Mouse (Mus musculus) gastrocnemius, adult 8-10 months (tissue): Measurements from ENCODE around the gene Gm20521. TPM values are rescaled to one million over a fixed set of nuclear protein-coding genes. Genes with fewer than 3 reads are reported as not detected.

Experiments used
- DNase-seq, 2 experiments: peaks; one replicate each; pipeline ENCODE4 v3.0.0; 2022; ENCODE audit warnings: low spot score in 2 of 2
- total RNA-seq, 4 experiments: library from RNA; stranded (reverse); gene quantifications; 2 replicates each; pipeline ENCODE4 v1.2.4; 2022

The Gm20521 gene
- total RNA-seq, 4 experiments from 2014 or later = 0.83 to 7.4 (median 3.1) TPM

- no peak for DNase-seq
Measured at GRCm38 (mm10) chr14:54892200-54892599, 9.0 kb downstream of the Gm20521 start, which contains the start of gene Pabpn1. TSS of gene Pabpn1 (plus strand) at chr14:54892500.

DNA sequence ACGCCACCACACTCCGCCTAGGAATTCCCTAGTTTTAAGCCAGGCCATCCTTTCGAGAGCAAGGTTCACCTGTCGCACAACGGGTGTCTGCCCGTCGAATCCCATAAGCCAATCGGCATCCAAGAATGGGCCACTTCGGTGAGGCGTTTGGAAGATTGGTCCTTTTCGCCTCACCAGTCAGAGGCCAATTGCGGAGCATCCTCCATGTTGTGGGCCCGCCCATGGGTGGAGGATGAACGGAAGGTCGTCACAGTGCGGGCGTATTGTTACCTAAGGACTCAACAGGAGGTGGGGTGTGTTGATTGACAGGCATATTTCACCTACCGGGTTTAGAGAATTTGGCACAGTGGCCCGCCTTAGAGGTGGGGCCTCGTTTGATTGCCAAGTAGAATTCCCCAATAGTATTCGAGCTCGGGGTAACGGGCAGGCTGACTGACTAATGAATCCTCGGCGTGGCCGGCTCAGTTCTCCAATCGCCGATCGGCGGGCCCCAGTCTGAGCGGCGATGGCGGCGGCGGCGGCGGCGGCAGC, 10.5 kb downstream of the Gm20521 start:
- peak; percentile 97 to 98 for DNase-seq

DNA sequence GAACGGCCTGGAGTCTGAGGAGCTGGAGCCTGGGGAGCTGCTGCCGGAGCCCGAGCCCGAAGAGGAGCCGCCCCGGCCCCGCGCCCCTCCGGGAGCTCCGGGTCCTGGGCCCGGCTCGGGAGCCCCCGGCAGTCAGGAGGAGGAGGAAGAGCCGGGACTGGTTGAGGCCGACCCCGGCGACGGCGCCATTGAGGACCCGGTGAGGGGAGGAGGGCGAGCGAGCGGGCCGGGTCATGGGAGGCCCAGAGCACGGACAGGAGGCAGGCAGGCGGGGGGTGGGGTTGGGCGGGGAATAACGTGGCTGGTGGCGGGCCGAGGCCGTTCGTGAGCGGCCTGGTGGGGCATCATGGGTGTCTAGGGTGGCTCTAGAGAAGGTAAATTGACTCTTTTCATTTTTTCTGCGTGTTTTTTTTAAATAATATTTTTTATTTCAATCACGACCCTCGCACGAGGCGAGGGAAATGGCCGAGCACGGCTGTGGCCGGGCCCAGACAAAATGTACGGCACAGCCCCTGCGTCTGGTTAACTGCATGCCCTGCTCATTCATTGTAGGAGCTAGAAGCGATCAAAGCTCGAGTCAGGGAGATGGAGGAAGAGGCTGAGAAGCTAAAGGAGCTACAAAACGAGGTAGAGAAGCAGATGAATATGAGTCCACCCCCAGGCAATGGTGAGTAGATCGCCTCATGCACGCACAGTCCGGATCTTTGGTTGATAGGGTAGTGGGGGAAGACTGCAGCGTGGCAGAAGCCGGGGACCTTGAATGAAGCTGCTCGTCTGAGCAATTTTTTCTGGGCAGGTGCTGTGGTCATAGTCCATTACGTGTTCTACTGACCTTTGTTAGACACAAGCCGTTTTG, 11.3 kb downstream of the Gm20521 start:
- DNase-seq = peak; percentile 48

DNA sequence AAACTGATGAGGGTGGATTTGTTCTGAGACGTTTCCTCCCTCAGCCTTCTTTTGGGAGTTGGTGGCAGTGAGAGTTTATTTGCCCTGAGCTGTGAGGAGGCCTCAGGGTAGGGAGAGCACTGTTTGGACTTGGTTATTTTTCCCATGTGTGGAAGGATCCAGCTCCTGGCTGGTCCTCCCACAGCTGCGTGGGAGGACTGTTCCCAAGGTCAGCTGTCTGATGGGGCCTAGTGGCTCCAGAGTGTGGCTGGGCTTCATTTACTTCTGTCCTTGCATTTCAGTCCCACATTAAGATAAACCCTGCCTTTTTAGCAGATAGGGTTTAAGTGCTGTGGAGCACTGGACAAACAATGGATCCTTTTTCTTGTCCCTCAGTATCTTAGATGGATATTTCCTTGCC, 14.2 kb downstream of the Gm20521 start:
- no peak for DNase-seq

DNA sequence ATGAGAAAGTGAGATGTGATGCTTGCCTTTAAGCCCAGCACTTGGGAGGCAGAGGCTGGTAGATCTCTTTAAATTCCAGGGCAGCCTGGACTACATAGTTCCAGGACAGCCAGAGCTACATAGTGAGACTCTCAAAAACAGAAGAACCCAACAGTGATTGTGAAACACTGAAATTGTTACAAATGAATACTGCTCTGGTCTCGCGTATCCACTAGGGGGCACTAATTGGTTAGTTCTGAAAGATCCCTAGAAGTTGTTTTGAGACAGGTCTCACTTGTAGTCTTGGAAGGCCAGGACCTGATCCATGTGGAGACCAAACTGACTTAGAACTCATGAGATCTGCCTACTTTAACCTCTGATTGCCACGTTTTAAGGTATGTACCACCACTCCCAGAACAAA, 17.1 kb downstream of the Gm20521 start:
- DNase-seq = peak in 1 of 2 experiments; percentile 39

DNA sequence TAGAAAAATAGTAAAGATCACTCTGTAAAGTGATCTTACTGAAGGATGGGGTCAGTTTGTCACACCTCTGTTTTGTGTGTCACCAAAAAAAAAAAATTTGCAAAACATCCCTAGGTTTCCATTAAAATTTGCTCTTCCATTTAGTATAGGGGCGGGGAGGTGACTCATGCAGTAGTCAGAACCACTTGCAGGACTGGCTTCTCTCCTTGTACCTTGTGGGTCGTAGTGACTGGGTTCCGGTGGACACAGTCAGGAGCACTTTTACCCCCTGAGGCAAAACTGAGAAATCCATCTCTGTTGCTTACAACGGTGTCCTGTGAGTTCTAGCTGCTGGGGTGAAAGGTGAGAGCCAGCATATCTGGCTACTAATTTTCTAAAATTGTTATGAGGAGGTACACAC, 20.4 kb downstream of the Gm20521 start:
- DNase-seq = no peak

DNA sequence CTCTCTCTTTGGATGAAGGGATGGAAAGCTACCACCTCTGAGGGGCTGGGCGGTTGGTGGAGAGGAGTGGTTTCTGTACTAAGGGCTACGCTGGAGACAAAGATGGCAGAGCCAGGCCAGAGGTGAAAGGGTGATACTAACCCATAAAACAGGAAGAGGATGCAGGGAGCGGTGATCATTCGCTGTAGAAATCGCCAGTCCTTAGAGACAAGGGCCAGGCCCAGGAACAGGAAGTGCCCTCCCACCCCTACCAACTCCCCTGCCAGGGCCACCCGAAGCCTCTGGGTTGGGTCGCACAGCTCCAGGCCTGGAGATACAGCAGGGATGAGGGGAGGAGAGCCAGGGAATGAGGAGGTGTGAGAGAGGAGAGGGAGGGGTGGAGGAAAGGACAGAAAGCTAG, 25.4 kb downstream of the Gm20521 start:
- DNase-seq = no peak

DNA sequence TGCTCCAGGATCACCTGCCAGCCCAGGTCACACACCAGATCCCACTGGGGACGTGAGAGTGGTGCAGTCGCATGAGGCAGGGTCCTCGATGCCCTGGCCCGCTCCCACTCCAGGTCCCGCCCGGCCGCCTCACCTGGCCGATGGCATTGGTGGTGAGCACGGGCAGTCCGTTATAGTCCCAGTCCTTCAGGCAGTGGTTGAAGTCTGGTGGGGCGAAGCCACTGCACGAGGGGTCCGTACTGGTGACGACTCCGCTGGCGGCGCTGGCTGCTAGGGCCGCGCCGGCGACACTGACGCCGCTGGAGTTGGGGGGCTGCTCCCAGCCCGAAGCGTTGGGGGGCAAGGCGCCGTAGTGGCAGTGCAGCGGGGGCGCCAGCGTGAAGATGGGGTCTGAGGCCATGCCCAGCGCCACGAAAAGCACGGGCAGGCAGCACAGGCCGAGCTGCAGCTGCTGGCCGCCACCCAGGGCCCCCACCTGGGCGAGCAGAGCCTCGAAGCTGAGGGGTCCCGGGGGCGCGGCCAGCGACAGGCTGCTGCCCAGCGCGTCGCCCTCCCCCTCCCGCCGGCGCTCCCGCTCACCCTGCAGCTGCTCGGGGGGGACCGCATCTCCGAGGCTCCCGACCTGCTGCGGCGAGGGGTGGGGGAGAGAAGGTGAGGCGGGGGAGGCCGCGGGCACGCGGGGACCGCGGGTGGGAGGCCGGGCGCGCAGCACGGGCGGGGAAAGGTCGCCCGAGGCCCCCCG, 29.0 kb downstream of the Gm20521 start:
- no peak for DNase-seq

DNA sequence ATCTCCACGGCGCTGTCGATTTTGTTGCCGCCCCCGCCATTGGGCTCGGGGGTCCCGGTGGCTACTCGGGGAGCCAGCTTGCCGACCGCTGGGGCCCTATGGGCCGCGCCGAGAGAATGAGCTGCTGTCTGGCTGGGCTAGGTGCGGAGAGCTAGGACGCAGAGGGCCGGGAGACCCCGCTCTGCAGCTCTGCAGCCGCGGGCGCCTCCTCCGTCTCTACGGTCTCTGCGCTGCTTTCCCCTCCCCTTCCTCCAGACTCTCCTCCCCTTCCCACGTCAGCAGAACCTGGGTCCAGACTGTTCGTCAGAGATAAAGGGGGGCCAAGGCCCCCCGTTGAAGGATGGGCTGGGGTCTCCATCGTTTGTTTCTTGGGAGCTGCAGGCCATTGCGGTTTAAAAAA, 29.6 kb downstream of the Gm20521 start, which contains the start of gene Slc22a17:
Slc22a17 (minus strand) TSS at position 247 of the 400 bp plus-strand sequence.
- peak in 1 of 2 experiments; percentile 28 for DNase-seq

DNA sequence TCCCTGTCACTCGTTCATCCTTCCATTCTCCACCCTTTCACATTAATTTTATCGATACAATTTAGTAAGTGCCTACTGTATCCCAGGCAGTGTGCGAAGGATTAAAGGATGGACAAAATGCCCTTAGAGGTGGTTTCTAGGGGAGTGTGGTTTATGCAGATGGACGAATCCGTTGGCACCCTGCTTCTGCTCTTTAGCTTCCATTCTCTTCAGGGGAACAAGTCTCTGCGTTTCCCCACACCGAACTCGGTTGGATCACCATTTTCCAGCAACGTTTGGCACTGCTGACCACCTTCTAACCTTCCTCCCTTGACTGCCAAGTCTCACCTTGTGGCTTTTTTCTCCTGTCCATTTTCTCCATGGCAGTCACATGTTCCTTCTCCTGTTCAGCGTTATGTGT, 30.1 kb downstream of the Gm20521 start:
- no peak for DNase-seq

DNA sequence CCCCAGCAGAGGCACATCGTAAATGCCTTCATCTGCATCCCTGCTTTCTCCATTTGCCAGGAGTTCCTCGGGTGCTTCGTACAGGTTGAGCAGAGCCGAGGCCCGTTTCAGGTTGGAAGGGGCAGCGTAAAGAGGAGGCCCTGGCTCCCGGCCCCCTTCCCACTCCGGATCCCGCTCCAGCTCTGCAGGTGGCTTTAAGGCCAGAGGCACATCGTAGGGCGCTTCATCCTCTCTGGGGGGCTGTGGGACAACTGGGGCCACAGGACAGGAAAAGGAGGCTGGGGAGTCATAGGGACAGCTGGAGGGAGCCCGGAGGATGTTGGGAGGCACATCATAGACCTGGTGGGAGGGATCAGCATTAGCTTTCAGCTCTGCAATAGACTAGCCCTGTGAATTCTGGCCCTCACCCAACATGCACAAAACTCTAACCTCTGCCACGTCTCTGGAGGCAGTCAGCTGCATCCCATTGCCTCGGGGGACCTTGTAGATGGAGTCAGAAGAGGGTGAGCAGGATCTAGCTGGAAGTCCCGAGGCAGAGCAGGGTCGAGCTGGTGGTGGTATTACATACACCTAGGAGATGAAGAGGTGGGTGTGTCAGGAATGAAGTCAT, 36.9 kb downstream of the Gm20521 start:
- no peak for DNase-seq

DNA sequence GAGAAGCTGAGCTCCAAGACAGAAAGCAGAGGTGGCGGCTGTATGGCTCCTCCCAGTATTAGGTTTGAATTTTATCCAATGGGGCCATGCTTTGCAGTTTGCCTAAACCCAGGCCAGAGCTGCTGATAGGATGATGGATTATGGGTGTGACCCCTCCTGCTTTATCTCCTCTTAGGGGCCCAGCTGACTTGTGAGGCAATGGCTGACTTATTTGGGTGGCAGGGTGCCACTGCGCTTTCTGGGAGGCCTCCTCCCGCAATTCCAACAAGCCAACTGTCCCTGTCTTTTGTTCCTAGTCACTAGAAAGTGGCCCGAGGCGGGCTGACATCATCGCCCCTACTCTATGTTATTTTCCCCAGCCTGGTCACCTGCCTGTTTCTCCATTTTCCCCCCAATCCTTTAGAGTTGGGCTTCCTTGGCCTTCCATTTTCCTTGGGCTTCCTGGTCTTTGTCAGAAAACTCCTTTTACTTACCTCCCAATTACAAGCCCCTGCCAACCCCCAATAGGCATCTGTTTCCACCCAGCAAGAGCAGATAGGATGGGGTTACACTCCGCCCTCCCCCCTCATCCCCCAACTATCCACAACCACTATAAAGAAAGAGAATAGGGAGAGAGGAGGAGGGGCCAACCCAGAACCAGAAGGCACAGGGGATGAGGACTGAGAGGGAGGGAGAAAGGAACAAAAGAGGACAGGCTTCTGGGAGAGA, 41.6 kb downstream of the Gm20521 start:
- peak; percentile 32 to 44 for DNase-seq

DNA sequence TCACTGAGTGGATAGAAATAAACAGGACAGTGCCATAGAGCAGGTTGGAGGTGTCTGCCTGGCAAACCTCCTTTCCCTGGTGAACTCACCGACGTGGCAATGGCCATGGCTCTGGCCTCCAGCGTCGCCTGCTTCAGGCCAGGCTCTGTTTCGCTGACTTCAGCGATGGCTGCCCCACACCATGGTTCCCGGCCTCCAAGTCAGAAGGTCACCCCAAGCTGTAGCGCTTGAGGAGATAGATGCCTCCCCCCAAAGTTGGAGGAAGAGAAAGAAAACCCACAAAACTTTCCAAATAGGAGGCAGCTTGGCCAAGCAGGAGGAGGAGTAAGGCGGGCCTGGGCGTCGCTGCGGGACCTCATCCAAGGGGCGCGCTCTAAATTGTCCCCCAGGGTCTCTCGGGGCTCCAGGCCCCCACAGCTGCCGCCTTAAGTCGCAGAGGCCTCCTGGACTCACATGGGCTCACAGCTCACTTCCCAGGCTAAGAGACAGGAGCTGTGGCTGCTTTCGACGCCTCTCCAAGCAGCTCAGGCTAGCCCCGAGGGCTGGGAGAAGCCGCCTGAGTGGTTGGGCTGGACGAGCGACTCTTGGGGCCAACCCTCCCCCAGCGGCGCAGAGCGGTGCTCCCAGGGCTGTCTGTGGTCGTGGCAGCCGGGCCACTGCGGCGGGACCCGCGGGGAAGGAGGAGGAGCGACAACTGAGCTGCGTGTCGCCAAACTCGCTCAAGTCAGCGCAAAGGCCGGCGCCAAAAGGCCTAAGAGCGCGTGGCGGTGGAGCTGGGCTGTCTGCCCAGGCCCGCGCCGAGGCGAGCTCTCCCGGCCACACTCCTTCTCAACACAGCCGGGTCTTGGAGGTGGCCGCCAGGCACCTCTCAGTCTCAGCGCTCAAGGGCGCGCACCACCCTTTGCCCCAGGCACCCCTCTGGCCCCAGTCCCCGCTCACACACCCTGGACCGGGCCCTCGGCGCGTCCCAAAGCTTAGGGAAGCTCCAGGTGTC, 42.4 kb downstream of the Gm20521 start, which contains the start of gene Efs:
Efs (minus strand) TSS at position 778 of the 994 bp plus-strand sequence.
- peak; percentile 42 to 58 for DNase-seq

GRCm38 (mm10) chr14:54926401-54927158, 43.3 kb downstream of the Gm20521 start:
- peak; percentile 16 to 36 for DNase-seq

DNA sequence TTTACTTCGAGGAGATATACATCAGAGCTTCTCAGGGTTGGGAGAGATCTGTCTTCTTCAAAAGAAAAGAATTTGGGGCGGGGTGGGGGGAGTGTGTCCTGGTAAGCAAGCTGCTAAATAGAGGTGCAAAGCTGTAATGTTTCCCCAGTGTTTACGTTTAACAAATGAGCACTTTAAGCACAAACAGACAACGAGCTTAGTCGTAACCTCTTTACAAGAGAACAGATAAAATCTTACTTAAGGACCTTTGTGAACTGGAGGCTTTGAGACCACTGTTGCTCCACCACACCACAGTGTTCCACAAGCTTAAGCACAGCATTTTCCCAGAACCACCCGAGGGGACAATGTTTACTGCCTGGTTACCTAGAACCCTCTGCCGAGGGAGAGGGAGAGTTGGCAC, 44.1 kb downstream of the Gm20521 start:
- no peak for DNase-seq

GRCm38 (mm10) chr14:54929801-54930200, 46.6 kb downstream of the Gm20521 start:
- DNase-seq = no peak

- DNase-seq = no peak
Measured at GRCm38 (mm10) chr14:54930431-54930830, 47.2 kb downstream of the Gm20521 start.

DNA sequence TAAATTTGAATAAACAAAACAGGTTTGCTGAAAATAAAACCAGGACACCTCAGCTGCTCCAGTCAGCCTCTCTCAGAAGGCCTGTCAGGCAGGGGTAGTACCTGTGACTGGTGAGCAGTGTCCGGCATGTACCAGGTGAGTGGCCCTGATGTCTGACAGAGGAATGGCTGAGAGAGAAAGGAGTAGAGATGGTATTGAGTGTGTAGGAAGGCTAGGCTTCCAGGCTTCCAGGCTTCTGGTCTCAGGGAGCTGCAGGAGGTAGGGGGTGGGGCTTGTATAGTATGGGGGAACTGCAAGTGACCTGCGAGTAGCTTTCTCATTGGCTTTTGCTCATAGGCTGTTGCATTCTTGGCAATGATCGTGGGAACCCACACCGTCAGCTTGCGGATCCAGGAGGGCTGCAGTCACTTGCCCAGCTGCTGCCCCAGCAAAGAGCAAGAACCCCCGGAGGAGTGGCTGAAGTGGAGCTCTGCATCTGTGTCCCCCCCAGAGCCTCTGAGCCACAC, 49.5 kb downstream of the Gm20521 start, which contains the start of gene Il25:
Il25 (plus strand) TSS at position 51 of the 506 bp plus-strand sequence.
- no peak for DNase-seq
